Mouse (Mus musculus): ENCODE measurements around the gene Csnk1g1. TPM values are rescaled to one million over a fixed set of nuclear protein-coding genes. Genes with fewer than 3 reads are reported as not detected.

The Csnk1g1 gene
- polyA plus RNA-seq, 1 experiment from 2014 or later = 20.8 TPM

DNA sequence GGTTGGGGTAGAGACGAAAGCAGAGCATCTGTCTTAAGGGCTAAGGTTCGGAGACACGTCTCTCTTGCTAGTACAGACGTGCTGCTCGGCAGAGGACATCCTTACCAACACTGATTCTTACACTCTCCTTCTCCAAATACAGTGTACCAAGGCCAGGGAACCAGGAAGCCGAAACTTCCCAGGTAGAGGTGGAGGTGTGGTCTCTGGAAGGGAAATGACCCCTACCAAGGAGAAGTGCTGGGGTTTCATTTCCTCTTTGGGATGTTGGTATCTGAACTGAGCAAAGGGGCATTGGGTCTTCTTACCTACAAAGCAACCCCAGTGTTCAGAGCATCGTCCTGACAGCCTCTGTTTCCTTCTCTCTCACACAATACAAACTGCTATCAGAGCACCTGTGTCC, 164.0 kb downstream of the Csnk1g1 start:
- H3K9me3 ChIP-seq (replicated peaks) = no peaks in the 10 kb centered on the region
- WGBS = 91% methylated on average over 7 of the region's 7 CpGs
- no peak overlapping the region for H3K4me3 ChIP-seq
- no peak overlapping the region for H3K27ac ChIP-seq
- H3K9ac ChIP-seq = no peak overlapping the region
- ATAC-seq = no peak
- peaks cover 35% of the 10 kb centered on the region for H3K27me3 ChIP-seq
- H3K4me2 ChIP-seq = no peak overlapping the region
- no peaks in the 10 kb centered on the region for H3K36me3 ChIP-seq (ENCODE audit: poor library complexity, severe bottlenecking)
- peaks cover 11% of the 10 kb centered on the region for H3K4me1 ChIP-seq

DNA sequence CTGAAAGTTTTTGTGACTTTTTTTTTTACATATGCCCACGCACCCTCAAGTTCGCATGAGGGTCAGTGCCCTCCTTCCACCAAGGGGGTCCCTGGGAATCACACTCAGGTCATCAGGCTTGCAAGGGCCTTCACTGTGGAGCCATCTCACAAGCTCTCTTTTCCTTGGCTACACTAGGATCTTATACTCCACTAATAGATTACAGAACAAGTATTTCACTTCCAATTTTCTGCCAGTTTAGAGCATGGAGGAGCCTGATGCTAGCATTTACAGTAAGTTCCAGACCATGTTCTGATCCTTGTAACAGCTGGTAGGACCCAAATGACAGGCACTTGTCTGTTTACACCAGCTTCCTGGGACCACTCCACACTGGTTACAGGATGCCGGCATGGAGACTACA, 169.3 kb downstream of the Csnk1g1 start:
- no peak for ATAC-seq
- H3K9ac ChIP-seq = peak overlapping the region; percentile 3; the same call in 1 of the 2 replicates
- peak overlapping the region; percentile 41 for H3K27ac ChIP-seq
- peaks cover 8% of the 10 kb centered on the region for H3K4me1 ChIP-seq
- H3K36me3 ChIP-seq (ENCODE audit: poor library complexity, severe bottlenecking) = no peaks in the 10 kb centered on the region
- peak overlapping the region; percentile 33 for H3K4me2 ChIP-seq
- 76% methylated on average over 3 of the region's 3 CpGs for WGBS
- H3K9me3 ChIP-seq (replicated peaks) = no peaks in the 10 kb centered on the region
- H3K4me3 ChIP-seq = no peak overlapping the region
- H3K27me3 ChIP-seq = no peaks in the 10 kb centered on the region

DNA sequence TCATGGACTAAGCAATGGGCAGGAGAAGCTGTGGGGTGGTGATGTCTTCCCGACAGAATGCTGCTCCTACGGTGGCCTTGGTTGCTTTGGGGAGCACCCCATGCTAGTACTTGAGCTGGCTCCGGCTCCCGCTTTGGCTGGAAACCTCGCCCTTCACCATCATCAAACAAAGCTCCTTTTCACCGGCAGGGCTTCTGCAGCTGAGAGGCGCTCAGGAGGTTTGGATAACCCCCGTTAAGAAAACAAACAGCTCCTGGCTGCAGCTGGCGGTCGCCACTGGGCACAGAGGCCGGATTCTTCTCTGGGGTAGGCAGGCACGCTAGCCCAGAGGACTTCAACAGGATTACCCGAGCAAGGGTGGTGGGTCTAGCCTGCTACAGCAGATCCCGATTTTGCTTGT, 169.8 kb downstream of the Csnk1g1 start:
- Histone ChIP-seq H3K9me3 (replicated peaks) (no peaks in the 10 kb centered on the region), H3K36me3 (ENCODE audit: poor library complexity, severe bottlenecking) (no peaks in the 10 kb centered on the region), H3K9ac (peak overlapping the region; percentile 3; the same call in 1 of the 2 replicates), H3K27me3 (no peaks in the 10 kb centered on the region), H3K4me3 (no peak overlapping the region), H3K27ac (peak overlapping the region; percentile 41), H3K4me2 (peak overlapping the region; percentile 33), H3K4me1 (peaks cover 8% of the 10 kb centered on the region)
- no peak for ATAC-seq
- WGBS = 6% methylated on average over 14 of the region's 14 CpGs

DNA sequence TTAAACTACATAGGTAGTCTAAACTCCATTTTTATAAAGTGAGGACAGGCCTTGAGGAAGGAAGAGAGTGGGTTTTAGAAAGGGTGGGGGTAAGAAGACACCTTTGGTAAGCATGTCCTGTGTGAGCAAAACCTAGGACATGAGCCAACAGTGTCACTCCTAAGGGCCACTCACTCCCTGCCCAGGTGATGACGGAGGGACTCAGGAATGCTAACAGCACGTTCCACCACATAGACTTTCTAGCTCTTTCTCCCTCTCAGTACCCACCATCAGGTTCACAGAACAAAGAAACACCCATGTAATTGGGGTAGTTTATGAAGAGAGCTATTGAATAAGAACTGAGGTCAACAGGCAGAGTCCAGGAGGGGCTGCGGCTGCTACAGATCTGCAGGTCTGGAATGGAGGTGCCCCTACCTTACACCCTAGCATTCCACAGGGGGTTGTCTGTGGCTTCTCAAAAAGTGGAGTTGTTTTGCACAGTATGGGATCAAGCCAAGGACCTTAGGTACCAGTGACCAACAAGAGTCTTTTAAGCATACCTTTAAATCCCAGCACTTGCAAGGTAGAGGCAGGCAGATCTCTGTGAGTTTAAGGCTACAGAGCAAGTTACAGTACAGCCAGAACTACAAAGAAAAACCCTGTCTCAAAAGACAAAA, 172.2 kb downstream of the Csnk1g1 start:
- Histone ChIP-seq H3K4me2 (no peak overlapping the region), H3K27me3 (no peaks in the 10 kb centered on the region), H3K9ac (no peak overlapping the region), H3K4me1 (peaks cover 8% of the 10 kb centered on the region), H3K4me3 (no peak overlapping the region), H3K36me3 (ENCODE audit: poor library complexity, severe bottlenecking) (peaks cover 2% of the 10 kb centered on the region; the same call in 1 of the 2 replicates), H3K27ac (no peak overlapping the region), H3K9me3 (replicated peaks) (no peaks in the 10 kb centered on the region)
- no peak for ATAC-seq
- WGBS = 78% methylated on average over 3 of the region's 3 CpGs

DNA sequence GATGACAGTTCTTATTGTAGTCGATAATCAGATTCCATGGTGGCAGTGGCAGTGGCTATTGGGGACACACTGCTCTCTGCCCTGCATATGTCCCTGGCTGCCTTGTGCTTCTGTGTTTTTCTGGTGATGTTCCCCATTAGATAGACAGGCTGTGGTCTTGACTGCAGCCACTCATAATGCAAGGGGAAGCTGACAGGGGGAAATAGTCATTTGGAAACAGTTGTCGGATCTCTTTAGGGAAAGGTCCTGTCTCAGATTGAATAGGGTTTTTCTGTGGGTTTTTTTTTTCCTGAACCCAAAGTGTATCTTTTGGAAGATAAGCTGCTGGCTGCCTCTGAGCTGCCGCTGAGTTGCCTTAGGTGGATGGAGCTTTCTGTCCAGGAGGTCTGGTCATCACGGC, 173.3 kb downstream of the Csnk1g1 start:
- no peaks in the 10 kb centered on the region for H3K9me3 ChIP-seq (replicated peaks)
- 86% methylated on average over 4 of the region's 4 CpGs for WGBS

DNA sequence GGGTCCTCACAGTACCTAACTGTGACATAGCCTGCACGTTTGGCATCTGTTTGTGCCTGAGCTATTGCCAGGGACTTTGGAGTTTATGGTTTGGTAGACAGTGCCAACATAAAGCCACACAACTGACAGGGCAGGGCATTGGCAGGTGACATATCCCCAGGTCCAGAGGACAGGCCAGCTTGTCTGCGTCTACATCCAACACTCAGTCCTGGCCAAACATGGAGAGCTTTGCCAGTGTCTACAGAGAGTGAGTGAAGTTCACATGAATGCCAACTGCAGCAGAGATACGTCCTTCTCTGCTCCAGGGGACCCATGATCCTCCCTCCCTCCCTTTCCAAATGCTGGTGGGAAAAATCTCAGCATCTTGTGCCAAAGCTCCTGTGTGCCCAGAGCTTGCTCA, 175.4 kb downstream of the Csnk1g1 start:
- Histone ChIP-seq H3K4me3 (no peak overlapping the region), H3K27ac (no peak overlapping the region), H3K9me3 (replicated peaks) (no peaks in the 10 kb centered on the region), H3K27me3 (no peaks in the 10 kb centered on the region), H3K36me3 (ENCODE audit: poor library complexity, severe bottlenecking) (peaks cover 33% of the 10 kb centered on the region), H3K9ac (no peak overlapping the region), H3K4me2 (no peak overlapping the region), H3K4me1 (no peaks in the 10 kb centered on the region)
- ATAC-seq = no peak
- 96% methylated on average over 3 of the region's 3 CpGs for WGBS

More for the DNA sequence above, 173.3 kb downstream of the Csnk1g1 start:
- Histone ChIP-seq H3K4me1 (peaks cover 8% of the 10 kb centered on the region), H3K36me3 (ENCODE audit: poor library complexity, severe bottlenecking) (peaks cover 12% of the 10 kb centered on the region), H3K27ac (no peak overlapping the region), H3K4me2 (no peak overlapping the region), H3K27me3 (no peaks in the 10 kb centered on the region), H3K4me3 (no peak overlapping the region), H3K9ac (no peak overlapping the region)
- ATAC-seq = no peak

DNA sequence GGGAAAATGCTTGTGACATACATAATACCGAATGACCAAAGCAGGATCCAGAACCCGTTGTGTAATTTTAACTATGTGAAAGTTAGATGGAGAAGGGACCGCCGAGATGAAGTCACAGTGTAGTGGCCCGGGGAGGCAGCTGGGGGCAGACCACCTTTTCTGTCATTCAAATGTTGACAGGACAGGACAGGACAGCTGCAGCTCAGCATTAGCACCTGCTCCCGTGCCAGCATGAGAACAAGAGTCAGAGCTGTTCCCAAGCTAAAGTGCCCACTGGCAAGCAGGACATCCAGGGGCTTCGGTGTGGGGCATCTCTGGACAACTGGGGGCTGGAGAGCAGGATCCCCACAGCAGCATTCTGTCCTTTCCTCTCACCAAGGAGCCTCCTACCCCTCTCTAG, 178.3 kb downstream of the Csnk1g1 start:
- peaks cover 60% of the 10 kb centered on the region for H3K36me3 ChIP-seq (ENCODE audit: poor library complexity, severe bottlenecking)
- 91% methylated on average over 7 of the region's 7 CpGs for WGBS
- no peak overlapping the region for H3K4me2 ChIP-seq
- H3K27me3 ChIP-seq = no peaks in the 10 kb centered on the region
- H3K27ac ChIP-seq = no peak overlapping the region
- no peak for ATAC-seq
- H3K4me1 ChIP-seq = no peaks in the 10 kb centered on the region
- no peak overlapping the region for H3K4me3 ChIP-seq
- H3K9me3 ChIP-seq (replicated peaks) = no peaks in the 10 kb centered on the region
- no peak overlapping the region for H3K9ac ChIP-seq

DNA sequence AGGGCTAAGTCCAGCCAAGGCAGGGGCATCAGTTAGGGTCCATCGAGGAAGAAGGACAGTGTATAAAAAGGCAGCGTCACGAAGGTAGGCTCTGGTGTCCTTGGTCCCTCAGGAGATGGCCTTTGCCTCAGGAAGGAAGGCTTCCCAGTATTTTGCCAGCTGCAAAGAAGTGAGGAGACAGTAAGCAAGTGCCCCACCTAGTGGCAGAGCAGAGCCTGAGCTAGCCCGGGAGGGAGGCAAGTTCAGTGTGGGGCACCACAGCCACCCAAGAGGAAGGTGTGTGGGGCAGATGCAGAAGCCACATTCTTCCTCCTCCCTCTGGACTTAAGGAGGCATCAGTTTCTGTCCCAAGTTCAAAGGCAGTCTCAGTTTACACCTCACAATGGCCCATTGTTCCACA, 179.7 kb downstream of the Csnk1g1 start:
- Histone ChIP-seq H3K4me2 (no peak overlapping the region), H3K27me3 (no peaks in the 10 kb centered on the region), H3K9me3 (replicated peaks) (no peaks in the 10 kb centered on the region), H3K4me3 (no peak overlapping the region), H3K9ac (no peak overlapping the region), H3K27ac (no peak overlapping the region), H3K36me3 (ENCODE audit: poor library complexity, severe bottlenecking) (peaks cover 74% of the 10 kb centered on the region), H3K4me1 (no peaks in the 10 kb centered on the region)
- ATAC-seq = no peak
- 41% methylated on average over 4 of the region's 4 CpGs for WGBS

DNA sequence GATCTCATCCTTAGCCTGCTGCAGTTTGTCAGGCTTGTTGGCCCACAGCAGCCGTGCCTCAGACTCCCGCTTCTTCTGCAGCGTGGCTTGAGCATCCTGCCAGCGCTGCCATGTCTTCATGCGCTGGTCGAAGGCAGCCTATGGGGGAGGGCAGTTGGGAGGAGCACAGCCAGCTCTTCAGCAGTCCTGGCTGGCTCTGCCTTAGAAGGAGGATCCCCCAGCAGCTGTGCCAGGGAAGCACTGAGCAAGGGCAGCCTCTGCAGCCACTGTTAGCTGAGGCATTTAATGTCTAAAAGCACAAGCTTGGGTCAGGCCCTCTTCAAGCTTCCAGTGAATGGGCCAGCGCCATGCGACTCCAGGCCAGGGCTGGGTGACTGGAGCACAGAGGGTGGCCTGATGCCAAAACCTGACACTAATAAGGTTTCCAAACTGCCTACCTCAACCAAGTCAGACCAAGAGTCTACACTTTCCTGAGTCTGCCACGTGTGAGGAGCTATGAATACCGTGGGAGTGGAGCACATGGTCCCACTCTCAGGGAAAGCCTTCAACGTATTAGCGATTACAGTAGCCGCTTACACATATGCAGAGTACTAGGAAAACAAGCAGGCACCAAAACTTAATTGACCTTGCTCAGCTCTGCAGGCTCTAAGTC, 182.0 kb downstream of the Csnk1g1 start:
- no peak overlapping the region for H3K9ac ChIP-seq
- no peaks in the 10 kb centered on the region for H3K27me3 ChIP-seq
- H3K9me3 ChIP-seq (replicated peaks) = no peaks in the 10 kb centered on the region
- no peak overlapping the region for H3K27ac ChIP-seq
- no peak overlapping the region for H3K4me3 ChIP-seq
- ATAC-seq = no peak
- 90% methylated on average over 13 of the region's 13 CpGs for WGBS
- peaks cover 97% of the 10 kb centered on the region for H3K36me3 ChIP-seq (ENCODE audit: poor library complexity, severe bottlenecking)
- H3K4me1 ChIP-seq = no peaks in the 10 kb centered on the region
- H3K4me2 ChIP-seq = no peak overlapping the region

DNA sequence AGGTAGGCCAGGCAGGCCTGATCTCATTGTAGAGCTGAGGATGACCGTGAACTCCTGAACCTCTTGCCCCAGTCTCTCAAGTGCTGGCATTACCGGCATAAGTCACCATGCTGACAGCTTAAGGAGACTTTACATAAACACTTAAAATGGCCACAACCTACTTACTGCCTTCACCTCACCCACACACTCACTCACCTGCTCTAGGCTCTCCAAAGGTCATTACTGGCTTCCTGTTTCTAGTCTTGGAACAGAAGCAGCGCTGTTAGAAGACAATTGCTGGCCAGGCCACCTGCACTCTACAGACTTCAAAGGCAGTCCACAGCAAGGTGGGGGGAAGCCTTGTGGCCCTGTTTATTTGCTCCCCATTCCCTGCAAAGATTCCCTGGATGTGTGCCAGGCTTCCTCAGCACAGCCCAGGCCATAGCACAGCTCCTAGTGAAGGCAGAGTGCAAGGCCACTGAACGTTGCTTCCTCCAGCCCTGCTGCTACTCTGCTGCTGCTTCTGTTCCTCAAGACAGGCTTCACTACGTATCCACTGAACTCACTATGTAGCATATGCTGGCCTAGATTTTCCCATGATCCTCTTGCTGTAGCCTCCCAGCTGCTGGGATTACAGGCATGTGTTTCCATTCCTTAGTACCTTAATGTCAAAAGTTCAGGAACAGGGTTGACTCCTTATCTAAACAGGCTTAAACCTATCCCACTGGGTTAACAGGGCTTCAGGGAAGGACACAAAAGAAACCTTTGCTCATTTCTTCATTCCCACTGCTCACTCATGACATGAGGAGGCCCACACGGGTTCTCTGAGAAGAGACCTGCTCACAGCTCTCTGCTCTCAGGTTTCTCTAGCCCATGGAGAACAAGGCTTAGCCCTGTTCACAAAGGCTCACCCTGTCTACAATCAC, 182.9 kb downstream of the Csnk1g1 start:
- Histone ChIP-seq H3K9ac (no peak overlapping the region), H3K27ac (no peak overlapping the region), H3K36me3 (ENCODE audit: poor library complexity, severe bottlenecking) (peaks cover 96% of the 10 kb centered on the region), H3K4me1 (no peaks in the 10 kb centered on the region), H3K9me3 (replicated peaks) (no peaks in the 10 kb centered on the region), H3K27me3 (no peaks in the 10 kb centered on the region), H3K4me3 (no peak overlapping the region), H3K4me2 (no peak overlapping the region)
- WGBS = 82% methylated on average over 6 of the region's 6 CpGs
- ATAC-seq = no peak

DNA sequence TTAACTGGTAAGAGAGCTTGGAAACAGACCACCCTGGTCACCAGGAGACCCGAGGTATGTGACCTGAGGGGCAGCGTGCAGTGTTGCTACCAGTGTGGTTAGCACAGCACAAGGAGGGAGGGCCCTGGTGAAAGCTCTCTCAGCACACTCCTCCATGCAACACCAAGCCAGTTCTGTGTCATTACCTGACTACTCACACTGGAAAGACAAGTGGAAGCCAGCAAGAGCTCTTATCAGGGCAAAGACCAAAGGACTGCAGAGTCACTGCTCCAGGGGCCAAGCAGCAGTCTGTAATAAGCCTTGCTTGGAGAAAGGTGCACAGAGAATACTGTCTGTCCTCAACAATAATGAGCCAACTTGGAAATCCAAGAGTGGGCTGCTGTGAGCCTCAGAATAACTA, 183.9 kb downstream of the Csnk1g1 start:
- 86% methylated on average over 2 of the region's 2 CpGs for WGBS
- ATAC-seq = no peak
- Histone ChIP-seq H3K4me3 (no peak overlapping the region), H3K36me3 (ENCODE audit: poor library complexity, severe bottlenecking) (peaks cover 96% of the 10 kb centered on the region), H3K4me2 (no peak overlapping the region), H3K4me1 (no peaks in the 10 kb centered on the region), H3K9me3 (replicated peaks) (no peaks in the 10 kb centered on the region), H3K27me3 (no peaks in the 10 kb centered on the region), H3K9ac (no peak overlapping the region), H3K27ac (no peak overlapping the region)

All from forebrain, embryonic 13.5 days (tissue).